ENCODE assay signal across 8 mouse cellular contexts in genomic region chr6:29272312-29273072, GRCm38 (mm10). TPM values are rescaled to one million over a fixed set of nuclear protein-coding genes. Genes with fewer than 3 reads are reported as not detected.
DNase-seq lines count a peak whose midpoint lies in the region; ATAC-seq and TF ChIP-seq lines count a peak whose summit lies in the region.

TSS of gene Hilpda (plus strand) at chr6:29272488.

- H3K9me3 ChIP-seq in hindbrain, embryonic 14.5 days (ENCODE audit: control insufficient read depth, low read length): no peaks in the 10 kb centered on the region

- H3K36me3 ChIP-seq in hindbrain, embryonic 14.5 days (replicated peaks; ENCODE audit: control insufficient read depth, insufficient read depth): peaks cover 13% of the 10 kb centered on the region

- peak; percentile 98 for ATAC-seq in Patski
- ATAC-seq in hindbrain, embryonic 14.5 days (ENCODE audit: low FRiP score): peak; percentile 97

- H3K27ac ChIP-seq in hindbrain, embryonic 14.5 days: peak within 1 kb of the TSS; percentile 15; the same call in 1 of the 2 replicates

- peak within 1 kb of the TSS; percentile 57 for H3K4me3 ChIP-seq in hindbrain, embryonic 14.5 days (replicated peaks; ENCODE audit: low read length)

- DNase-seq in Patski (ENCODE audit: low read depth, low spot score): peak; percentile 65
- DNase-seq in cerebellum, postnatal 14 days: peak; percentile 90 to 91
- DNase-seq in frontal cortex, postnatal 25 days (ENCODE audit: low spot score in 2 of 2): peak; percentile 77 to 78
- peak; percentile 90 for DNase-seq in hindbrain, embryonic 14.5 days (ENCODE audit: low spot score)
- peak; percentile 87 to 88 for DNase-seq in layer of hippocampus, postnatal 36 days
- peak; percentile 96 for DNase-seq in lung, postnatal 36 days
- peak; percentile 95 for DNase-seq in retina, postnatal 1 day
- peak; percentile 84 to 89 for DNase-seq in urinary bladder, adult 18-20 months (ENCODE audit: low spot score in 2 of 2)

- in situ Hi-C loops in Patski (cut with MboI; ENCODE audit: low pct_unique_long_range_greater_than_20kb): no loop called here

- peaks cover 8% of the 10 kb centered on the region for H3K4me1 ChIP-seq in hindbrain, embryonic 14.5 days (replicated peaks; ENCODE audit: control insufficient read depth, insufficient read depth, low read length)

- peak within 1 kb of the TSS; percentile 62 for H3K4me2 ChIP-seq in hindbrain, embryonic 14.5 days (replicated peaks)

- H3K27me3 ChIP-seq in Patski: no peaks in the 10 kb centered on the region
- no peaks in the 10 kb centered on the region for H3K27me3 ChIP-seq in hindbrain, embryonic 14.5 days (ENCODE audit: control insufficient read depth, insufficient read depth, low read length)

- under 1% methylated on average over 46 of the region's 46 CpGs for WGBS in hindbrain, embryonic 14.5 days

- POLR2A ChIA-PET in Patski (lab: Charles Lee): interaction anchor here (1.1 kb wide), 1 partner anchor 75 kb away, joined by 3 read pairs; the partner anchor contains the start of gene Calu

- TF ChIP-seq CTCF in Patski (IDR thresholded peaks at IDR 0.05): no peak

- CTCF ChIA-PET in Patski (lab: Charles Lee): interaction anchor here (1.1 to 2.5 kb wide), 3 partner anchors 12 to 105 kb away, joined by 3 to 11 read pairs (median 7); no protein-coding TSS in a partner anchor

- peak within 1 kb of the TSS; percentile 74 for H3K9ac ChIP-seq in hindbrain, embryonic 14.5 days

RNA-seq across cellular contexts. Expression of gene Hilpda, which starts in this region (rescaled TPM):
- 14.0 TPM for polyA plus RNA-seq in Patski (2021)
- 29.1 and 34.2 TPM in 2 replicates for polyA plus RNA-seq in hindbrain, embryonic 14.5 days (2014; fragmentation: Nextera tagmentation; extraction: Ambion mirVana)
- 1 to 10 TPM; 5.9 to 6.2 TPM for total RNA-seq in layer of hippocampus, postnatal 36 days (2021)

Comparison
In these comparisons a context has a peak if more than half of its experiments do, and no peak if none do; other contexts are left out.
1. Peak in every context shown above with its lines: DNase-seq, ATAC-seq, H3K4me3 ChIP-seq and H3K27ac ChIP-seq.